Mouse (Mus musculus): ENCODE data around the gene Brsk2. TPM values are rescaled to one million over a fixed set of nuclear protein-coding genes. Genes with fewer than 3 reads are reported as not detected.
"Not testable (repeated sequence)": the region's sequence is repeated elsewhere in the genome, so short reads cannot be mapped to it uniquely, and the experiment has no call there.

Brsk2 gene
- total RNA-seq, 1 experiment, result 2.9 TPM

- TF ChIP-seq ZNF384 (IDR thresholded peaks at IDR 0.05; ENCODE audit: low read depth, low read length) (no peak), ZC3H11A (IDR thresholded peaks at IDR 0.05; ENCODE audit: borderline replicate concordance, low read depth, low read length) (no peak), MAFK (IDR thresholded peaks at IDR 0.05; ENCODE audit: insufficient read depth, low read depth, low read length) (no peak), HCFC1 (IDR thresholded peaks at IDR 0.05; ENCODE audit: borderline replicate concordance, insufficient read depth, low read length) (no peak), CHD2 (IDR thresholded peaks at IDR 0.05; ENCODE audit: low read depth, low read length) (no peak)
- H3K4me1 ChIP-seq (ENCODE audit: control insufficient read depth in 2 of 2, insufficient read depth in 2 of 2, low read length in 2 of 2, poor library complexity in 1 of 2), result no peaks in the 10 kb centered on the region
- in situ Hi-C loops (cut with MboI; ENCODE audit: low sequenced_read_pairs in 2 of 2, unreplicated experiment in 2 of 2), result no loop called here
Observed at GRCm38 (mm10) chr7:141908591-141908990, 41.0 kb upstream of the Brsk2 start.

GRCm38 (mm10) chr7:141911305-141911704 lies 38.2 kb upstream of the Brsk2 start:
- TF ChIP-seq ZC3H11A (IDR thresholded peaks at IDR 0.05; ENCODE audit: borderline replicate concordance, low read depth, low read length), result no peak
- TF ChIP-seq HCFC1 (IDR thresholded peaks at IDR 0.05; ENCODE audit: borderline replicate concordance, insufficient read depth, low read length), result no peak
- TF ChIP-seq MAFK (IDR thresholded peaks at IDR 0.05; ENCODE audit: insufficient read depth, low read depth, low read length), result no peak
- no peak for TF ChIP-seq CHD2 (IDR thresholded peaks at IDR 0.05; ENCODE audit: low read depth, low read length)
- TF ChIP-seq ZNF384 (IDR thresholded peaks at IDR 0.05; ENCODE audit: low read depth, low read length), result no peak
- Histone ChIP-seq H3K9ac (ENCODE audit: insufficient read depth, low read depth, low read length, poor library complexity, severe bottlenecking) (no peak overlapping the region), H3K4me3 (ENCODE audit: insufficient read depth in 1 of 2, low read depth in 1 of 2, low read length in 2 of 2, poor library complexity in 1 of 2, severe bottlenecking in 1 of 2) (no peak overlapping the region), H3K36me3 (ENCODE audit: control insufficient read depth, insufficient read depth, low read length, poor library complexity, severe bottlenecking) (no peaks in the 10 kb centered on the region), H3K27ac (ENCODE audit: insufficient read depth, low read depth, low read length, poor library complexity, severe bottlenecking) (no peak overlapping the region), H3K4me1 (ENCODE audit: control insufficient read depth in 2 of 2, insufficient read depth in 2 of 2, low read length in 2 of 2, poor library complexity in 1 of 2) (no peaks in the 10 kb centered on the region), H3K9me3 (ENCODE audit: control insufficient read depth, insufficient read depth, low read depth, low read length) (no peaks in the 10 kb centered on the region)
- in situ Hi-C loops (cut with MboI; ENCODE audit: low sequenced_read_pairs in 2 of 2, unreplicated experiment in 2 of 2), result no loop called here
- no peak for DNase-seq (ENCODE audit: low read depth, low spot score)

More at GRCm38 (mm10) chr7:141908591-141908990, 41.0 kb upstream of the Brsk2 start:
- Histone ChIP-seq H3K4me3 (ENCODE audit: insufficient read depth in 1 of 2, low read depth in 1 of 2, low read length in 2 of 2, poor library complexity in 1 of 2, severe bottlenecking in 1 of 2) (no peak overlapping the region), H3K27ac (ENCODE audit: insufficient read depth, low read depth, low read length, poor library complexity, severe bottlenecking) (no peak overlapping the region), H3K9ac (ENCODE audit: insufficient read depth, low read depth, low read length, poor library complexity, severe bottlenecking) (no peak overlapping the region), H3K36me3 (ENCODE audit: control insufficient read depth, insufficient read depth, low read length, poor library complexity, severe bottlenecking) (no peaks in the 10 kb centered on the region), H3K9me3 (ENCODE audit: control insufficient read depth, insufficient read depth, low read depth, low read length) (no peaks in the 10 kb centered on the region)
- DNase-seq (ENCODE audit: low read depth, low spot score), result no peak

DNA sequence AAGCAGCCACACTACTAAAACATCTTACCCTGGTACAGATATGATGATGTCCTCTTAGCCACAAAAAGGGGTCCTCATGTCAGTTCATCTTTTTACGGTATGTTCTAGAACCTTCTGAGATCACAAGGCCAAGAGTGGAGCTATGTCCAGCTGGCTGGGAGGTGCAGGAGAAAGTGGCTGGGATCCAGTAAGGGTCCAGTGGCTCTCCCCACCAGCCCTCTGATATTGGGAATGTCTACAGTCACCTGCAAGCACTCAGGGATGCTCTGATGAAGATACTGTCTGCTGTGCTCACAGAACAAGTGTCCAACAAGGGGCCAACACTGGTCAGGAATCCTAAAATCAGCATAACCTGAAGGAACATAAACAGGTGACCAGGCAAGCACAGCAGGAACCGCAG lies 31.1 kb upstream of the Brsk2 start, which contains the start of gene Tollip:
Tollip (minus strand) TSS at position 101 of the 400 bp plus-strand sequence.
- Histone ChIP-seq H3K9me3 (ENCODE audit: control insufficient read depth, insufficient read depth, low read depth, low read length) (no peaks in the 10 kb centered on the region), H3K27ac (ENCODE audit: insufficient read depth, low read depth, low read length, poor library complexity, severe bottlenecking) (no peak within 1 kb of the TSS), H3K4me3 (ENCODE audit: insufficient read depth in 1 of 2, low read depth in 1 of 2, low read length in 2 of 2, poor library complexity in 1 of 2, severe bottlenecking in 1 of 2) (no peak within 1 kb of the TSS), H3K36me3 (ENCODE audit: control insufficient read depth, insufficient read depth, low read length, poor library complexity, severe bottlenecking) (no peaks in the 10 kb centered on the region), H3K4me1 (ENCODE audit: control insufficient read depth in 2 of 2, insufficient read depth in 2 of 2, low read length in 2 of 2, poor library complexity in 1 of 2) (no peaks in the 10 kb centered on the region), H3K9ac (ENCODE audit: insufficient read depth, low read depth, low read length, poor library complexity, severe bottlenecking) (no peak within 1 kb of the TSS)
- in situ Hi-C loops (cut with MboI; ENCODE audit: low sequenced_read_pairs in 2 of 2, unreplicated experiment in 2 of 2), result no loop called here
- no peak for DNase-seq (ENCODE audit: low read depth, low spot score)
- TF ChIP-seq ZNF384 (IDR thresholded peaks at IDR 0.05; ENCODE audit: low read depth, low read length), result no peak
- no peak for TF ChIP-seq ZC3H11A (IDR thresholded peaks at IDR 0.05; ENCODE audit: borderline replicate concordance, low read depth, low read length)
- no peak for TF ChIP-seq MAFK (IDR thresholded peaks at IDR 0.05; ENCODE audit: insufficient read depth, low read depth, low read length)
- no peak for TF ChIP-seq HCFC1 (IDR thresholded peaks at IDR 0.05; ENCODE audit: borderline replicate concordance, insufficient read depth, low read length)
- no peak for TF ChIP-seq CHD2 (IDR thresholded peaks at IDR 0.05; ENCODE audit: low read depth, low read length)

- H3K9me3 ChIP-seq (ENCODE audit: control insufficient read depth, insufficient read depth, low read depth, low read length); in situ Hi-C loops (cut with MboI; ENCODE audit: low sequenced_read_pairs in 2 of 2, unreplicated experiment in 2 of 2); H3K36me3 ChIP-seq (ENCODE audit: control insufficient read depth, insufficient read depth, low read length, poor library complexity, severe bottlenecking); DNase-seq (ENCODE audit: low read depth, low spot score); H3K27ac ChIP-seq (ENCODE audit: insufficient read depth, low read depth, low read length, poor library complexity, severe bottlenecking); H3K9ac ChIP-seq (ENCODE audit: insufficient read depth, low read depth, low read length, poor library complexity, severe bottlenecking); H3K4me1 ChIP-seq (ENCODE audit: control insufficient read depth in 2 of 2, insufficient read depth in 2 of 2, low read length in 2 of 2, poor library complexity in 1 of 2): not testable (repeated sequence)
- peak overlapping the region in 1 of 2 experiments; percentile 43; a peak in 2 of 4 replicates for H3K4me3 ChIP-seq (ENCODE audit: insufficient read depth in 1 of 2, low read depth in 1 of 2, low read length in 2 of 2, poor library complexity in 1 of 2, severe bottlenecking in 1 of 2)
Observed at GRCm38 (mm10) chr7:141924121-141924520, 25.4 kb upstream of the Brsk2 start.

DNA sequence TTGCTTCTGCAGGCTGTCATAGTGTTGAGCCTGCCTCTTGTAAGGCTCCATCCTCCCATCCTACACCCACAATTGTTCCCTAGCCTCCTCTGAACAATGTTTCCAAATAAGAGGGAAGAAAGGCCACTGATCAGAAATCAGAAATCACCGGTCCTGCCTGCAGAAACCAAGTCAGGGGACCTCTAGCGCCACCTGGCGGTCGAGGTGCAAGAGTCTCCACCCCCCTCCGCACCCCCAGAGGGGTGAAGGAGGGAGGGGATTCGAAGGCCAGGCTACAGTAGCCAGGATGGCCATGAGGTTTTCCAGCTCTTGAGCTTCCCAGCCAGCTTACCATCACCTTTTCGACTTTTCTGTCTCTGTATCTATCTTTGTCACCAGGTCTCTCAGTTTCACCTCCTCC lies 24.6 kb upstream of the Brsk2 start:
- H3K4me1 ChIP-seq (ENCODE audit: control insufficient read depth in 2 of 2, insufficient read depth in 2 of 2, low read length in 2 of 2, poor library complexity in 1 of 2), result no peaks in the 10 kb centered on the region
- DNase-seq (ENCODE audit: low read depth, low spot score), result peak; percentile 51
- H3K9ac ChIP-seq (ENCODE audit: insufficient read depth, low read depth, low read length, poor library complexity, severe bottlenecking), result no peak overlapping the region
- in situ Hi-C loops (cut with MboI; ENCODE audit: low sequenced_read_pairs in 2 of 2, unreplicated experiment in 2 of 2), result no loop called here
- no peak for TF ChIP-seq ZNF384 (IDR thresholded peaks at IDR 0.05; ENCODE audit: low read depth, low read length)
- no peak for TF ChIP-seq ZC3H11A (IDR thresholded peaks at IDR 0.05; ENCODE audit: borderline replicate concordance, low read depth, low read length)
- TF ChIP-seq HCFC1 (IDR thresholded peaks at IDR 0.05; ENCODE audit: borderline replicate concordance, insufficient read depth, low read length), result no peak
- TF ChIP-seq MAFK (IDR thresholded peaks at IDR 0.05; ENCODE audit: insufficient read depth, low read depth, low read length), result no peak
- no peak overlapping the region for H3K4me3 ChIP-seq (ENCODE audit: insufficient read depth in 1 of 2, low read depth in 1 of 2, low read length in 2 of 2, poor library complexity in 1 of 2, severe bottlenecking in 1 of 2)
- H3K36me3 ChIP-seq (ENCODE audit: control insufficient read depth, insufficient read depth, low read length, poor library complexity, severe bottlenecking), result no peaks in the 10 kb centered on the region
- H3K27ac ChIP-seq (ENCODE audit: insufficient read depth, low read depth, low read length, poor library complexity, severe bottlenecking), result no peak overlapping the region
- H3K9me3 ChIP-seq (ENCODE audit: control insufficient read depth, insufficient read depth, low read depth, low read length), result no peaks in the 10 kb centered on the region
